Mouse (Mus musculus) MEL (cell line): ENCODE data around the gene Olfr698. TPM values are rescaled to one million over a fixed set of nuclear protein-coding genes. Genes with fewer than 3 reads are reported as not detected.
"Not testable (repeated sequence)": the region's sequence is repeated elsewhere in the genome, so short reads cannot be mapped to it uniquely, and the experiment has no call there.

Source experiments
- DNase-seq: peaks from one replicate; pipeline ENCODE4 v3.0.0; 2011; ENCODE audit warnings: low read depth, low spot score
- H3K27ac ChIP-seq: 2 replicates; pipeline ENCODE4 v1.5.1; 2012; ENCODE audit warnings: low read depth, mild to moderate bottlenecking, control low read depth, low read length, moderate library complexity; ENCODE audit not compliant: control insufficient read depth
- H3K27me3 ChIP-seq, 2 experiments: fragments of 150-350 bp in 1 of 2; sonication (generic) in 1 of 2; 2 replicates each; pipeline ENCODE4 v1.6.1; 2012; ENCODE audit warnings: low read length in 2 of 2, mild to moderate bottlenecking in 2 of 2, improper control_type of control experiment in 1 of 2, moderate library complexity in 1 of 2; ENCODE audit not compliant: insufficient read depth in 2 of 2, control insufficient read depth in 1 of 2
- H3K36me3 ChIP-seq, 2 experiments: 2 replicates each; pipeline ENCODE4 v1.6.1; 2012 to 2014; ENCODE audit warnings: low read length in 2 of 2, improper control_type of control experiment in 1 of 2, inconsistent platforms in 1 of 2, mild to moderate bottlenecking in 1 of 2; ENCODE audit not compliant: insufficient read depth in 2 of 2, control insufficient read depth in 1 of 2
- H3K4me1 ChIP-seq, 2 experiments: fragments of 150-350 bp in 1 of 2; sonication (generic) in 1 of 2; 2 replicates each; pipeline ENCODE4 v1.6.1; 2012; ENCODE audit warnings: low read length in 2 of 2, improper control_type of control experiment in 1 of 2, mild to moderate bottlenecking in 1 of 2; ENCODE audit not compliant: insufficient read depth in 2 of 2, control insufficient read depth in 1 of 2
- H3K4me3 ChIP-seq, 2 experiments: fragments of 150-350 bp in 1 of 2; sonication (generic) in 1 of 2; 2 replicates each; pipeline ENCODE4 v1.5.1; 2012; ENCODE audit warnings: low read depth in 2 of 2, low read length in 2 of 2, mild to moderate bottlenecking in 2 of 2, moderate library complexity in 2 of 2, control low read depth in 1 of 2, improper control_type of control experiment in 1 of 2; ENCODE audit not compliant: control insufficient read depth in 1 of 2, insufficient read depth in 1 of 2
- H3K79me2 ChIP-seq: 2 replicates; pipeline ENCODE4 v1.6.1; 2012; ENCODE audit warnings: mild to moderate bottlenecking, low read length, moderate library complexity; ENCODE audit not compliant: control insufficient read depth, poor library complexity, insufficient read depth
- H3K9ac ChIP-seq: 2 replicates; pipeline ENCODE4 v1.6.1; 2012; ENCODE audit warnings: low read depth, mild to moderate bottlenecking, control low read depth, low read length, moderate library complexity; ENCODE audit not compliant: control insufficient read depth, poor library complexity, severe bottlenecking
- H3K9me3 ChIP-seq: fragments of 150-350 bp; sonication (generic); replicated peaks from 2 replicates; pipeline ENCODE4 v1.6.1; 2012; ENCODE audit warnings: mild to moderate bottlenecking, low read length, improper control_type of control experiment, moderate library complexity; ENCODE audit not compliant: insufficient read depth
- CTCF ChIP-seq, 3 experiments: IDR thresholded peaks in 2 of 3; conservative IDR thresholded peaks in 1 of 3; 2 replicates each; pipeline ENCODE4 v1.5.1; 2011 to 2012; ENCODE audit warnings: low read length in 3 of 3, low read depth in 2 of 3, mild to moderate bottlenecking in 2 of 3, improper control_type of control experiment in 1 of 3, inconsistent platforms in 1 of 3, mixed read lengths in 1 of 3, moderate library complexity in 1 of 3; ENCODE audit not compliant: control insufficient read depth in 1 of 3, insufficient read depth in 1 of 3, poor library complexity in 1 of 3, severe bottlenecking in 1 of 3
- E2F4 ChIP-seq: IDR thresholded peaks from 2 replicates; pipeline ENCODE4 v1.6.1; 2011; ENCODE audit warnings: low read depth, low read length, improper control_type of control experiment, borderline replicate concordance
- EP300 ChIP-seq, 2 experiments: IDR thresholded peaks; 2 replicates each; pipeline ENCODE4 v1.6.1; 2011; ENCODE audit warnings: improper control_type of control experiment in 2 of 2, low read length in 2 of 2, low read depth in 1 of 2, mild to moderate bottlenecking in 1 of 2
- ETS1 ChIP-seq: IDR thresholded peaks from 2 replicates; pipeline ENCODE4 v1.6.1; 2012; ENCODE audit warnings: low read depth, mild to moderate bottlenecking, inconsistent platforms, low read length, improper control_type of control experiment, moderate library complexity
- GATA1 ChIP-seq: IDR thresholded peaks from 2 replicates; pipeline ENCODE4 v1.6.1; 2011; ENCODE audit warnings: low read depth, low read length, improper control_type of control experiment
- JUND ChIP-seq: IDR thresholded peaks from 2 replicates; pipeline ENCODE4 v1.6.1; 2011; ENCODE audit warnings: low read depth, mild to moderate bottlenecking, improper control_type of control experiment, low read length
- MAFK ChIP-seq: IDR thresholded peaks from 2 replicates; pipeline ENCODE4 v1.6.1; 2011; ENCODE audit warnings: low read depth, mild to moderate bottlenecking, low read length, improper control_type of control experiment, borderline replicate concordance
- MEF2A ChIP-seq: IDR thresholded peaks from 2 replicates; pipeline ENCODE4 v1.6.1; 2014; ENCODE audit warnings: low read depth, mild to moderate bottlenecking, inconsistent platforms, low read length, improper control_type of control experiment; ENCODE audit not compliant: poor library complexity, insufficient replicate concordance, severe bottlenecking; ENCODE audit errors: extremely low read depth
- NRF1 ChIP-seq: IDR thresholded peaks from 2 replicates; pipeline ENCODE4 v1.6.1; 2014; ENCODE audit warnings: low read depth, mild to moderate bottlenecking, inconsistent platforms, low read length, improper control_type of control experiment, moderate library complexity; ENCODE audit not compliant: poor library complexity, insufficient read depth, severe bottlenecking
- POLR2AphosphoS2 ChIP-seq: IDR thresholded peaks from 2 replicates; pipeline ENCODE4 v1.6.1; 2011; ENCODE audit warnings: low read length, improper control_type of control experiment
- POLR2AphosphoS5 ChIP-seq: IDR thresholded peaks from 2 replicates; pipeline ENCODE4 v1.6.1; 2012; ENCODE audit warnings: low read depth, borderline replicate concordance, mild to moderate bottlenecking, inconsistent platforms, low read length, moderate library complexity, mixed read lengths
- SIN3A ChIP-seq: IDR thresholded peaks from 2 replicates; pipeline ENCODE4 v1.6.1; 2012; ENCODE audit warnings: low read length, improper control_type of control experiment, inconsistent platforms
- TAL1 ChIP-seq: IDR thresholded peaks from 2 replicates; pipeline ENCODE4 v1.6.1; 2012; ENCODE audit warnings: mild to moderate bottlenecking, inconsistent platforms, low read length, moderate library complexity, mixed read lengths
- ZNF384 ChIP-seq: IDR thresholded peaks from 2 replicates; pipeline ENCODE4 v1.6.1; 2012; ENCODE audit warnings: low read depth, mild to moderate bottlenecking, inconsistent platforms, low read length, improper control_type of control experiment
- polyA plus RNA-seq, 2 experiments: library from polyadenylated mRNA; stranded (reverse) in 1 of 2; unstranded in 1 of 2; fragments of >175 nt in 1 of 2; fragments of >200 nt in 1 of 2; gene quantifications; 2 replicates each; pipeline versions ENCODE4 v1.2.1 to v1.2.4; 2012; ENCODE audit warnings: low replicate concordance in 2 of 2, low read depth in 1 of 2; ENCODE audit not compliant: insufficient read length in 2 of 2, insufficient read depth in 1 of 2, missing spikeins in 1 of 2
- total RNA-seq: library from RNA; depleted of rRNA; stranded (reverse); fragments of 300-350 nt; gene quantifications from 2 replicates; pipeline ENCODE4 v1.2.3, GENCODE M21; 2012; rRNA removed

The Olfr698 gene
- total and polyA plus RNA-seq, 3 experiments, result not detected

DNA sequence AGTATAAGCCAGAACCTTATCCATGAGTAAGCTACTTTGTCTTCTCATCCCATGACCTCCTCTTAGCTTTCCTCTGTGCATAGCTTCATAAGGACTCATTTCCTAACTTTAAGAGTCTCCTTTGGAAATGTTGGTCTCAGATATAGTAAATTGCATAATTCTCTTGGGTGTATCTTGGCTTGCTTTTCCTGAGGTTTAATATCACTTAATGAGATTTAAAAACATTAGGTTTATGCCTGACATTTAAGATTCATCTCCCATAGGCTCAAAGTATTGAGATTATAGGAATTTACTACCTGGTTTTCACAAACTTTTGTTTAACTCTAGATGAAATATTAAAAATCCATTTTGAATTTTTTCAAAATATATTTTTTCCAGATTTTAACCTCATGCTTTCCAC lies 38.9 kb downstream of the Olfr698 start, which contains the start of gene Olfr695:
Gene Olfr695, minus strand, starts transcription at position 101 of the 400 bp plus-strand sequence.
- Histone ChIP-seq H3K4me3 (no peak within 1 kb of the TSS), H3K9me3 (no peaks in the 10 kb centered on the region), H3K79me2 (no peaks in the 10 kb centered on the region), H3K27me3 (no peaks in the 10 kb centered on the region), H3K27ac (no peak within 1 kb of the TSS), H3K36me3 (no peaks in the 10 kb centered on the region), H3K4me1 (no peaks in the 10 kb centered on the region), H3K9ac (no peak within 1 kb of the TSS)
- no peak for DNase-seq
- TF ChIP-seq GATA1 (no peak), POLR2AphosphoS2 (no peak), NRF1 (no peak), ETS1 (no peak), SIN3A (no peak), E2F4 (no peak), JUND (no peak), ZNF384 (no peak), CTCF (IDR thresholded peaks at IDR 0.05 in 2 of 3, conservative IDR thresholded peaks at IDR 0.05 in 1 of 3; ENCODE audit: control insufficient read depth in 1 of 3, insufficient read depth in 1 of 3, low read depth in 2 of 3, low read length in 3 of 3, poor library complexity in 1 of 3, severe bottlenecking in 1 of 3) (no peak), MEF2A (no peak)

DNA sequence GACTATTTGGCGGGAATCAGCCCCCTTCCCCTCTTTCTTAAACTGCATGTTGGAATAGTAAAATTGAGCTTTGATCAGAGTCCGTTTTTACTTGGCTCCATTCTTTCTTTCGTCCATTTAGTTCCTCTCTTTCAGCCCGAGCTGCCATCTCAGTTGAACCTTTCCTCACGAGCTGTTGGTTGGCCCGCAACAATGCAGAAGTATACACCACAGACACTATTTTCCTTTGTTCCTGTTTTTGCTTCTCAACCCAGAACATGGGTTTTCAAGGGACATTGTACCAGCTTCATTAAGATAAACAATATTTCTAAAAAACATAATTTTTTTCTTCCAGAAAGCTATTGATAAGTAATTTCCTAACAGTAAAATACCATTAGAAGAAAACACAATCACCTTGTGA lies 43.7 kb downstream of the Olfr698 start:
- Histone ChIP-seq H3K9me3 (no peaks in the 10 kb centered on the region), H3K4me1 (no peaks in the 10 kb centered on the region), H3K4me3 (no peak overlapping the region), H3K27me3 (no peaks in the 10 kb centered on the region), H3K9ac (no peak overlapping the region), H3K36me3 (no peaks in the 10 kb centered on the region), H3K27ac (no peak overlapping the region), H3K79me2 (no peaks in the 10 kb centered on the region)
- DNase-seq, result peak; percentile 7
- TF ChIP-seq JUND (no peak), EP300 (IDR thresholded peaks at IDR 0.05; ENCODE audit: low read depth in 1 of 2, low read length in 2 of 2) (no peak), CTCF (IDR thresholded peaks at IDR 0.05 in 2 of 3, conservative IDR thresholded peaks at IDR 0.05 in 1 of 3; ENCODE audit: control insufficient read depth in 1 of 3, insufficient read depth in 1 of 3, low read depth in 2 of 3, low read length in 3 of 3, poor library complexity in 1 of 3, severe bottlenecking in 1 of 3) (no peak), ZNF384 (no peak), TAL1 (no peak), POLR2AphosphoS5 (no peak), SIN3A (no peak), MAFK (no peak)

DNA sequence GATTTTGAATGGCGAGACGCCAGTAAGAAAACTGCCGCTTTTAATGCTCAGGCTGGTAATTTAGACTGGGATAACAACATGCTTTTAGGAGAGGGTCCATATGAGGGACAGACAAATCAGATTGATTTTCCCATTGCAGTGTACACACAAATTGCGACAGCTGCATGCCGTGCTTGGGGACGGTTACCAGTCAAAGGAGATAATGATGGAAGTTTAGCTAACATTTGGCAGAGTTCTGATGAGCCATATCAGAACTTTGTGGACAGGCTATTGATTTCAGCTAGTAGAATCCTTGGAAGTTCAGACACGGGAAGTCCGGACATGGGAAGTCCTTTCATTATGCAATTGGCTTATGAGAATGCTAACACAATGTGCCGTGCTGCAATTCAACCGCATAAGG lies 47.5 kb downstream of the Olfr698 start:
- DNase-seq, H3K4me1 ChIP-seq, H3K79me2 ChIP-seq, H3K27ac ChIP-seq, H3K27me3 ChIP-seq, H3K9ac ChIP-seq, H3K36me3 ChIP-seq, H3K9me3 ChIP-seq, H3K4me3 ChIP-seq: not testable (repeated sequence)

Other genes with a start within 250 kb of the Olfr698 start
- gene Olfr693, start 74.8 kb downstream of the Olfr698 start, total RNA-seq, result not detected in 2 replicates
- gene Olfr693, start 74.8 kb downstream of the Olfr698 start, polyA plus RNA-seq, result not detected
- gene Olfr694, start 63.6 kb downstream of the Olfr698 start, total RNA-seq, result not detected in 2 replicates
- gene Olfr694, start 63.6 kb downstream of the Olfr698 start, polyA plus RNA-seq, result not detected
- not detected in 2 replicates for gene Olfr695, start 39.0 kb downstream of the Olfr698 start, total RNA-seq
- not detected for gene Olfr695, start 39.0 kb downstream of the Olfr698 start, polyA plus RNA-seq
- gene Olfr697, start 13.0 kb downstream of the Olfr698 start, total RNA-seq, result not detected in 2 replicates
- not detected for gene Olfr697, start 13.0 kb downstream of the Olfr698 start, polyA plus RNA-seq
- gene Olfr699, start 37.8 kb upstream of the Olfr698 start, total RNA-seq, result not detected in 2 replicates
- not detected for gene Olfr699, start 37.8 kb upstream of the Olfr698 start, polyA plus RNA-seq
- gene Olfr700, start 53.4 kb upstream of the Olfr698 start, total RNA-seq, result not detected in 2 replicates
- not detected for gene Olfr700, start 53.4 kb upstream of the Olfr698 start, polyA plus RNA-seq
- not detected in 2 replicates for gene Olfr701, start 58.7 kb upstream of the Olfr698 start, total RNA-seq
- gene Olfr701, start 58.7 kb upstream of the Olfr698 start, polyA plus RNA-seq, result not detected
- not detected in 2 replicates for gene Olfr702, start 78.5 kb upstream of the Olfr698 start, total RNA-seq
- not detected for gene Olfr702, start 78.5 kb upstream of the Olfr698 start, polyA plus RNA-seq
- not detected in 2 replicates for gene Olfr703, start 88.0 kb upstream of the Olfr698 start, total RNA-seq
- not detected for gene Olfr703, start 88.0 kb upstream of the Olfr698 start, polyA plus RNA-seq
- gene Olfr704, start 107.8 kb upstream of the Olfr698 start, total RNA-seq, result not detected in 2 replicates
- gene Olfr704, start 107.8 kb upstream of the Olfr698 start, polyA plus RNA-seq, result not detected
- gene Olfr705, start 121.5 kb upstream of the Olfr698 start, total RNA-seq, result not detected in 2 replicates
- gene Olfr705, start 121.5 kb upstream of the Olfr698 start, polyA plus RNA-seq, result not detected
- not detected in 2 replicates for gene Olfr706, start 132.8 kb upstream of the Olfr698 start, total RNA-seq
- gene Olfr706, start 132.8 kb upstream of the Olfr698 start, polyA plus RNA-seq, result not detected
- gene Olfr707, start 145.8 kb upstream of the Olfr698 start, total RNA-seq, result not detected in 2 replicates
- not detected for gene Olfr707, start 145.8 kb upstream of the Olfr698 start, polyA plus RNA-seq
- not detected in 2 replicates for gene Olfr1532-ps1, start 152.6 kb upstream of the Olfr698 start, total RNA-seq
- not detected for gene Olfr1532-ps1, start 152.6 kb upstream of the Olfr698 start, polyA plus RNA-seq
- not detected in 2 replicates for gene Olfr709-ps1, start 176.8 kb upstream of the Olfr698 start, total RNA-seq
- not detected for gene Olfr709-ps1, start 176.8 kb upstream of the Olfr698 start, polyA plus RNA-seq
- gene Olfr710, start 192.9 kb upstream of the Olfr698 start, total RNA-seq, result not detected in 2 replicates
- gene Olfr710, start 192.9 kb upstream of the Olfr698 start, polyA plus RNA-seq, result not detected
- gene Olfr6, start 208.5 kb upstream of the Olfr698 start, total RNA-seq, result not detected in 2 replicates
- gene Olfr6, start 208.5 kb upstream of the Olfr698 start, polyA plus RNA-seq, result not detected
- gene Olfr711, start 220.1 kb upstream of the Olfr698 start, total RNA-seq, result not detected in 2 replicates
- gene Olfr711, start 220.1 kb upstream of the Olfr698 start, polyA plus RNA-seq, result not detected